Mouse (Mus musculus) liver, embryonic 11.5 days (tissue): Measurements from ENCODE around the gene Olfr401. TPM values are rescaled to one million over a fixed set of nuclear protein-coding genes. Genes with fewer than 3 reads are reported as not detected.
"Not testable (repeated sequence)": the region's sequence is repeated elsewhere in the genome, so short reads cannot be mapped to it uniquely, and the experiment has no call there.

Experiments used
- ATAC-seq: fragments of 200-750 bp; cut with Nextera tagmentation; replicated peaks from 2 replicates; pipeline ENCODE4 v1.8.0; 2017; ENCODE audit warnings: moderate number of reproducible peaks, mild to moderate bottlenecking, moderate TSS enrichment, moderate library complexity; ENCODE audit not compliant: low FRiP score
- DNase-seq: peaks from one replicate; pipeline ENCODE4 v3.0.0-alpha.2; 2017; ENCODE audit warnings: low spot score
- H3K27ac ChIP-seq: fragments of 300-500 bp; sonication (generic); 2 replicates; pipeline ENCODE4 v1.5.1; 2014; ENCODE audit warnings: mild to moderate bottlenecking, low read depth, low read length, control low read depth
- H3K27me3 ChIP-seq: fragments of 300-500 bp; sonication (generic); replicated peaks from 2 replicates; pipeline ENCODE4 v1.6.1; 2014; ENCODE audit warnings: low read length, mixed read lengths; ENCODE audit not compliant: control insufficient read depth, insufficient read depth
- H3K36me3 ChIP-seq: fragments of 300-500 bp; sonication (generic); 2 replicates; pipeline ENCODE4 v1.6.1; 2014; ENCODE audit warnings: mild to moderate bottlenecking, low read length, moderate library complexity, mixed read lengths; ENCODE audit not compliant: control insufficient read depth, insufficient read depth
- H3K4me1 ChIP-seq: fragments of 300-500 bp; sonication (generic); replicated peaks from 2 replicates; pipeline ENCODE4 v1.6.1; 2014; ENCODE audit warnings: low read length, mixed read lengths; ENCODE audit not compliant: control insufficient read depth, insufficient read depth
- H3K4me2 ChIP-seq: fragments of 300-500 bp; sonication (generic); 2 replicates; pipeline ENCODE4 v1.6.1; 2014; ENCODE audit warnings: mild to moderate bottlenecking, control low read depth, moderate library complexity
- H3K4me3 ChIP-seq: fragments of 300-500 bp; sonication (generic); 2 replicates; pipeline ENCODE4 v1.5.1; 2014; ENCODE audit warnings: low read depth, low read length, control low read depth
- H3K9ac ChIP-seq: fragments of 300-500 bp; sonication (generic); 2 replicates; pipeline ENCODE4 v1.6.1; 2014; ENCODE audit warnings: low read depth, low read length, control low read depth
- H3K9me3 ChIP-seq: fragments of 300-500 bp; sonication (generic); 2 replicates; pipeline ENCODE4 v1.6.1; 2016; ENCODE audit warnings: low read length, inconsistent platforms, mixed read lengths; ENCODE audit not compliant: control insufficient read depth
- WGBS: fragments of 180-500 bp; shearing (Covaris S2); extraction: QIAGEN DNeasy Blood & Tissue Kit; methylation state at CpG from one replicate; pipeline ENCODE4 v1.1.7; 2014; 5-methylcytosine and 5-hydroxymethylcytosine counted together
- polyA plus RNA-seq: library from polyadenylated mRNA; unstranded; fragments of >200 nt; fragmentation: Nextera tagmentation; extraction: Ambion mirVana; gene quantifications from 2 replicates; pipeline ENCODE4 v1.2.1, GENCODE M21; 2014

Gene Olfr401
- polyA plus RNA-seq, result not detected in 2 replicates

DNA sequence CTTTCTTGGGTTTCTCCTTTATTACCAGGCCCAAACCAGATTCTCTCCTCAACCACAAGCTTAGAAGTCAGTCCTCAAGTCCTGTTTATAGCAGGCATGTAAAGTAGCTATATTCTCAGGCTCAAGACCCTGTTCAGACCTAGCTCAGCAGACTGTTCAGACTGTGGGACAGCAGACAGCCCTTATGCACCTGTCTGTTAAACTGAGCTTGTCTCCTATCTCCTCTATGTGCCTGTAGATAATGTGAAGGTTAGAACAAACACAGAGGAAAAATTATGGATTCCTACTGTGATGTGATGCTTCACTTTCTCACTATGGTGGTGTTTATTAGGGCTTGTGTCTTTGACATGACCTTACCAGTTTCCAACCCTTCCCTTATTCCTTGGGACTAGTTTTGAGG, at the start of gene Olfr401:
TSS of gene Olfr401 (plus strand) at position 301 of the 400 bp plus-strand sequence.
- H3K4me3 ChIP-seq, result no peak within 1 kb of the TSS
- ATAC-seq (no peak), DNase-seq (no peak)
- H3K9me3 ChIP-seq, result peaks cover 3% of the 10 kb centered on the region
- no peaks in the 10 kb centered on the region for H3K36me3 ChIP-seq
- H3K4me2 ChIP-seq, result no peak within 1 kb of the TSS
- H3K4me1 ChIP-seq, result no peaks in the 10 kb centered on the region
- H3K27me3 ChIP-seq, result no peaks in the 10 kb centered on the region
- no peak within 1 kb of the TSS for H3K9ac ChIP-seq
- no peak within 1 kb of the TSS for H3K27ac ChIP-seq

DNA sequence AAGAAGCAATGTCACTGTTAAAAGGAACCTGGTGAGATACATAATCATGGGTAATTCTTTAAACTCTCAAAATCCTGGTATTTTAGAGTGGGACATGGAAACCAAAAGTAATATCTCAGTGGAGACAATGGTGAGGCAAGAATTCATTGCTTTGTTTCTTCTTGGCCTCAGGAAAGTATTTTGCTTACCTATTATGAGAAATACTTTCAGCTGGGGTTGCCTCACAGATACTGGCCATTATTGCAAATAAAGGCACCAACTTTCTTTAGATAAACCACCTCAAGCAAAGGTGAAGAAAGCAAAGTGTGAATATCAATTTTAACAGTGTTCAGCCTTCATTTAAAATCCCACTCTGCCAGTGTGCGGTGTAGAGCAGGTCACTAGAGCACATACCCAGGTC, 43.9 kb upstream of the Olfr401 start, which contains the start of gene Zfp616:
TSS of gene Zfp616 (plus strand) at position 301 of the 400 bp plus-strand sequence.
- Histone ChIP-seq H3K9ac (no peak within 1 kb of the TSS), H3K27me3 (no peaks in the 10 kb centered on the region), H3K4me3 (no peak within 1 kb of the TSS), H3K4me1 (no peaks in the 10 kb centered on the region), H3K36me3 (no peaks in the 10 kb centered on the region), H3K27ac (no peak within 1 kb of the TSS), H3K4me2 (no peak within 1 kb of the TSS), H3K9me3 (no peaks in the 10 kb centered on the region)
- no peak for ATAC-seq
- DNase-seq, result no peak
- 65% methylated on average over 1 of the region's 1 CpGs for WGBS

DNA sequence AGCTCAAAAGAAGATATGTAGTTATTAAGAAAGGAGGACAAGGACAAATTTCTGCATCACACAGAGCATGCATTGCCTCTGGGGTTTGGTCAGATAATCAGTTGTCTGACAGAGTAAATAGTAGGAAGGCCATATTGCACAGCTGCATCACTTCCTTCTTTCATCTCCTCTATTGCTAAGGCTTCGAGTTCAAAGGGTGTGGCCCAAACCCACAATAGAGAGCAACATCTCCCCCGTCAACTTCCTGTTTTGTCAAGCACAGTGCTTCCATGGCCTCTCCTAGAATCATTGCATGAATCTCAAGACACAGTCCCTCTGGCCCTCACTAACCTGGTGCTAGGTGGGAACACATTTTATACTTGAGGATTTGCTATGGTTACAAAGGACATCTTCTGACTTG, 12.8 kb upstream of the Olfr401 start:
- Histone ChIP-seq H3K9me3 (no peaks in the 10 kb centered on the region), H3K4me3 (no peak overlapping the region), H3K4me2 (no peak overlapping the region), H3K9ac (no peak overlapping the region), H3K36me3 (no peaks in the 10 kb centered on the region), H3K4me1 (no peaks in the 10 kb centered on the region), H3K27ac (no peak overlapping the region), H3K27me3 (no peaks in the 10 kb centered on the region)
- DNase-seq (no peak), ATAC-seq (no peak)
- WGBS, result 41% methylated on average over 2 of the region's 2 CpGs

DNA sequence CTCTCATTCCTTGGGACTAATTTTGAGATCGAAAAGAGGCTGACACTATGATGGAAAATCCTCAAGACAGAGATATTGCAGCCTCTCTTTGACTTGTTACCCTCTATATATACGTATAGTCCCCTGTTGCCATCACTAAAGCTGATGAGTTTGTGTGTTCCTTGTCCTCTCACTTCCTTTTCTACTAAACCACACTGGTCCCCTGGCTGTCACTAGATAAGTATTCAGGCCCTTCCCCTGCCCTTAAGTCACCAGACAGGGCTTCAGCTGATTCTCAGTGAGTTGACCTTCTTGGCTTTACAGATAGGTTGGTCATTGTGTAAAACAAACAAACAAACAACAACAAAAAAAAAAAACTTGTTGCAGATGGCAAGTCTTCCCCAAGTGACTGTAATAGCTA, 12.0 kb upstream of the Olfr401 start:
- Histone ChIP-seq H3K4me1 (no peaks in the 10 kb centered on the region), H3K4me3 (no peak overlapping the region), H3K27ac (no peak overlapping the region), H3K36me3 (no peaks in the 10 kb centered on the region), H3K9me3 (no peaks in the 10 kb centered on the region), H3K9ac (no peak overlapping the region), H3K27me3 (no peaks in the 10 kb centered on the region), H3K4me2 (no peak overlapping the region)
- no peak for ATAC-seq
- WGBS, result 40% methylated on average over 2 of the region's 2 CpGs
- DNase-seq, result no peak

DNA sequence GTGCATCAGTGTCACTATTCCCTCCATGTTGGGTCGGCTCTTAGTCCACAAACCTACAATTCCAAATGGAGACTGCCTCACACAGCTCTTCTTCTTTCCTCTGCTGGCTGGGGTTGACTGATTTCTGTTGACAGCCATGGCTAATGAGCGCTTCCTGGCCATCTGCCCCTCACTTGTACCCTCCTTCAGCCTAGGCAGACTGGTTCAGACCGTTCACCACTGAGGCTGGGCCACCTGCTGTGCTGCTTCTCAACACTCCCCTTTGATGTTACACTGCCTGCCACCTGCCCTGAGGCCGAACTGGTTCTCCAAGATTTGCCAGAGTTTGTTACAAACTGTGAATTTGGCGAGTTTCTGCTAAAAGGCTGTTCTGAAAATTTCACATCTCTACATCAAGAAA, 8.4 kb upstream of the Olfr401 start:
- no peak for ATAC-seq
- H3K4me1 ChIP-seq, result no peaks in the 10 kb centered on the region
- 35% methylated on average over 5 of the region's 5 CpGs for WGBS
- H3K27ac ChIP-seq, result no peak overlapping the region
- H3K4me2 ChIP-seq, result no peak overlapping the region
- H3K9ac ChIP-seq, result no peak overlapping the region
- no peak for DNase-seq
- H3K9me3 ChIP-seq, result no peaks in the 10 kb centered on the region
- H3K36me3 ChIP-seq, result no peaks in the 10 kb centered on the region
- no peaks in the 10 kb centered on the region for H3K27me3 ChIP-seq
- no peak overlapping the region for H3K4me3 ChIP-seq

DNA sequence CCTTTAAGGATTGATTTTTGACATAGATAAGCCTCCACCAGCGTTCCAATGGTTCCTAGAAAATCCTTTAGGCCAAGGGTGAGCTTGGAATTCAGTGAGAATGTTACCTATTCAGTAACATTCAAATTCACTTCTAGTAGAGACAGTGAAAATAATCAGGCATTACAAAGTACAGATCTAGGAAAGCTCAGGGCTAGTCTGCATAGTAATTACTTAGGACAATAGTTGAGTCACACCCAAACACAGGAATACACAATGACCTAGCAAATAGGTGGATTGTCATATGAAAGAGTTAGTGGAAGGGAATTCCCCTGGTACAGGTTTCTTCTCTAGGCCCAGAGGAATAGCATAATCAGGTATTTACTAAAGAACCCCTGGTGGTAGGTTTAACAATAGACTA, 26.5 kb downstream of the Olfr401 start:
- not testable (repeated sequence) for H3K9me3 ChIP-seq, H3K4me2 ChIP-seq, H3K36me3 ChIP-seq, ATAC-seq, H3K4me1 ChIP-seq, DNase-seq, H3K9ac ChIP-seq, H3K27me3 ChIP-seq, H3K27ac ChIP-seq, H3K4me3 ChIP-seq
- WGBS, result 28% methylated on average over 1 of the region's 1 CpGs

DNA sequence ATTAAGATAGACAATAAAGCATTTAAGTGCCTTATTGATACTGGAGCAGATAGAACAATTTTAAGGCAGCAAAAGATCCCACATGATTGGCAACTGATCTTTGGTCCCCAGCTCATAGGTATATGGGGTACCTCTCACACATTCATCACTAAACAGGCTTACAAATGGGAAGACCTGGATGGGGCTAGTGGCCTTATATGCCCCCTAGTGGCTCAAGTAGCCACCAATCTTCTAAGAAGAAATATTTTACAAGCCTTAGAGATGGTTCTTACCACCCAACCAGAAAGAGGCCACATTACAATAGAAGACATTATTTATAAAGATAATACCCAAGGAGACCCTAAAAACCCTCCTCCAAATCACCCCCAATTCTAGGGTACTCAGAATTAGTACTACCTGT, 32.4 kb downstream of the Olfr401 start:
- Histone ChIP-seq H3K4me2 (no peak overlapping the region), H3K36me3 (no peaks in the 10 kb centered on the region), H3K4me1 (no peaks in the 10 kb centered on the region), H3K9me3 (peaks cover 7% of the 10 kb centered on the region), H3K27me3 (no peaks in the 10 kb centered on the region), H3K9ac (no peak overlapping the region), H3K27ac (no peak overlapping the region), H3K4me3 (no peak overlapping the region)
- DNase-seq (no peak), ATAC-seq (no peak)

DNA sequence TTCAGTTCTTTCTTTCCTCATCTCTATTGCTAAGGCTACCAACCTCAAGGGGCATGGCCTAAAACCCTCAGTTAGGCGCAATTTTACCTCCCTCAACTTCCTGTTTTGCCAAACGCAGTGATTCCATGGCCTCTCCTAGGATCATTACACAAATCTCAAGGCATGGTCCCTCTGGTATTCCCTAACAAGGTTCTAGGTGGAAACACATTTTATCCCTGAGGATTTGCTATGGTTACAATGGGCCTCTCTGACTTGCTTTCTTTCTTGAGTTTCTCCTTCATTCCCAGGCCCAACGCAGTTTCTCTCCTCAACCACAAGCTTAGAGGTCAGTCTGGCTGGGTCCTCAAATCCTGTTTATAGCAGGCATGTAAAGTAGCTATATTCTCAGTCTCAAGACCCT, 39.7 kb downstream of the Olfr401 start, which contains the start of gene Olfr402:
TSS of gene Olfr402 (plus strand) at position 301 of the 400 bp plus-strand sequence.
- Histone ChIP-seq H3K36me3 (no peaks in the 10 kb centered on the region), H3K9ac (no peak within 1 kb of the TSS), H3K27me3 (no peaks in the 10 kb centered on the region), H3K4me1 (no peaks in the 10 kb centered on the region), H3K4me3 (no peak within 1 kb of the TSS), H3K27ac (no peak within 1 kb of the TSS), H3K4me2 (no peak within 1 kb of the TSS), H3K9me3 (peaks cover 7% of the 10 kb centered on the region)
- DNase-seq (no peak), ATAC-seq (no peak)
- 59% methylated on average over 3 of the region's 3 CpGs for WGBS

DNA sequence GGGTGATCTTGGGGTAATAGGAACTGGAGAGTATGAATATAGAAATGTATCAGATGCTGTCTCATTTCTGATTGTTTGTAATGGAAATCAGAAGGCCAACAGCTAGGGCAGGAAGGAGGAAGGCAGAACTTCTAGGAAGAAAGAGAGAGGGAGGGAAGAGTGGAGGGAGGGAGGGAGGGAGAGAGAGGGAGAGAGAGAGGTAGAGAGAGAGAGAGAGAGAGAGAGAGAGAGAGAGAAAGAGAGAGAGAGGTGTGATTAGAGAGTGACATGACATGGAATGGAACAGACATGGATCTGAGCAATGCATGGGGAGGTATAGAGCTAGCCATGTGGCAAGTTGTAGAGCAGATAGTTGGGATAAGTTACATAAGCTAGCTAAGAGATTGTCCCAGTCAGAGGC, 55.3 kb downstream of the Olfr401 start:
- ATAC-seq, result no peak
- no peaks in the 10 kb centered on the region for H3K4me1 ChIP-seq
- no peaks in the 10 kb centered on the region for H3K9me3 ChIP-seq

More for the DNA sequence above, 55.3 kb downstream of the Olfr401 start:
- H3K4me2 ChIP-seq, result no peak overlapping the region
- H3K4me3 ChIP-seq, result no peak overlapping the region
- DNase-seq, result no peak
- H3K27ac ChIP-seq, result no peak overlapping the region
- no peaks in the 10 kb centered on the region for H3K36me3 ChIP-seq
- H3K9ac ChIP-seq, result no peak overlapping the region
- no peaks in the 10 kb centered on the region for H3K27me3 ChIP-seq
